Mouse (Mus musculus) liver, embryonic 14.5 days (tissue): ENCODE results near the gene Stx6. TPM values are rescaled to one million over a fixed set of nuclear protein-coding genes. Genes with fewer than 3 reads are reported as not detected.
A peak's percentile ranks its signal among the peaks of the same experiment; 100 is the strongest.
"Not testable (repeated sequence)": the region's sequence is repeated elsewhere in the genome, so short reads cannot be mapped to it uniquely, and the experiment has no call there.

Experiments used
- ATAC-seq: fragments of 200-750 bp; cut with Nextera tagmentation; 2 replicates; pipeline ENCODE4 v1.8.0; 2017; ENCODE audit warnings: moderate number of reproducible peaks, mild to moderate bottlenecking, moderate library complexity; ENCODE audit not compliant: insufficient read depth
- DNase-seq, 3 experiments: peaks; one replicate each; pipeline ENCODE4 v3.0.0-alpha.2; 2012 to 2013; ENCODE audit warnings: low read depth in 3 of 3, low spot score in 3 of 3
- H3K27ac ChIP-seq: fragments of 300-500 bp; sonication (generic); 2 replicates; pipeline ENCODE4 v1.5.1; 2014; ENCODE audit warnings: moderate library complexity, mild to moderate bottlenecking, control low read depth, inconsistent platforms
- H3K27me3 ChIP-seq: fragments of 300-500 bp; sonication (generic); 2 replicates; pipeline ENCODE4 v1.6.1; 2014; ENCODE audit warnings: mild to moderate bottlenecking, low read length, moderate library complexity; ENCODE audit not compliant: control insufficient read depth, insufficient read depth
- H3K36me3 ChIP-seq: fragments of 300-500 bp; sonication (generic); replicated peaks from 2 replicates; pipeline ENCODE4 v1.6.1; 2014; ENCODE audit warnings: low read depth; ENCODE audit not compliant: control insufficient read depth, insufficient read depth
- H3K4me1 ChIP-seq, 2 experiments: fragments of 200-500 bp in 1 of 2; fragments of 300-500 bp in 1 of 2; sonication (generic) in 1 of 2; replicated peaks; 2 replicates each; pipeline ENCODE4 v1.6.1; 2012 to 2014; ENCODE audit warnings: antibody characterized with exemption in 1 of 2, inconsistent platforms in 1 of 2, low read length in 1 of 2; ENCODE audit not compliant: control insufficient read depth in 2 of 2, insufficient read depth in 2 of 2
- H3K4me2 ChIP-seq: fragments of 300-500 bp; sonication (generic); 2 replicates; pipeline ENCODE4 v1.6.1; 2014; ENCODE audit warnings: low read depth, mild to moderate bottlenecking, control low read depth, moderate library complexity
- H3K4me3 ChIP-seq, 2 experiments: fragments of 200-500 bp in 1 of 2; fragments of 300-500 bp in 1 of 2; sonication (generic) in 1 of 2; 2 replicates each; pipeline ENCODE4 v1.5.1; 2012 to 2014; ENCODE audit warnings: low read depth in 2 of 2, low read length in 2 of 2, mild to moderate bottlenecking in 2 of 2, control low read depth in 1 of 2, inconsistent platforms in 1 of 2, moderate library complexity in 1 of 2; ENCODE audit not compliant: insufficient read depth in 1 of 2
- H3K9ac ChIP-seq: fragments of 300-500 bp; sonication (generic); replicated peaks from 2 replicates; pipeline ENCODE4 v1.6.1; 2014; ENCODE audit warnings: mild to moderate bottlenecking, control low read depth, moderate library complexity
- H3K9me3 ChIP-seq: fragments of 300-500 bp; sonication (generic); 2 replicates; pipeline ENCODE4 v1.6.1; 2016; ENCODE audit warnings: low read length, mixed read lengths; ENCODE audit not compliant: control insufficient read depth
- CTCF ChIP-seq: IDR thresholded peaks from 2 replicates; pipeline ENCODE4 v1.5.1; 2016; ENCODE audit warnings: antibody characterized with exemption, low read depth, control low read depth
- EP300 ChIP-seq: IDR thresholded peaks from 2 replicates; pipeline ENCODE4 v1.6.1; 2016; ENCODE audit warnings: antibody characterized with exemption, low read depth
- WGBS: fragments of 180-500 bp; shearing (Covaris S2); extraction: QIAGEN DNeasy Blood & Tissue Kit; methylation state at CpG from one replicate; pipeline ENCODE4 v1.1.7; 2014; ENCODE audit not compliant: insufficient replicate concordance; 5-methylcytosine and 5-hydroxymethylcytosine counted together
- polyA plus RNA-seq, 2 experiments: library from polyadenylated mRNA; depleted of rRNA in 1 of 2; stranded (reverse) in 1 of 2; unstranded in 1 of 2; fragments of >200 nt; fragmentation: Nextera tagmentation in 1 of 2; extraction: Ambion mirVana in 1 of 2; gene quantifications; 2 replicates each; pipeline versions ENCODE4 v1.2.1 to v1.2.3; 2012 to 2014

The Stx6 gene
- polyA plus RNA-seq, 2 experiments: 5.8 to 9.4 TPM

DNA sequence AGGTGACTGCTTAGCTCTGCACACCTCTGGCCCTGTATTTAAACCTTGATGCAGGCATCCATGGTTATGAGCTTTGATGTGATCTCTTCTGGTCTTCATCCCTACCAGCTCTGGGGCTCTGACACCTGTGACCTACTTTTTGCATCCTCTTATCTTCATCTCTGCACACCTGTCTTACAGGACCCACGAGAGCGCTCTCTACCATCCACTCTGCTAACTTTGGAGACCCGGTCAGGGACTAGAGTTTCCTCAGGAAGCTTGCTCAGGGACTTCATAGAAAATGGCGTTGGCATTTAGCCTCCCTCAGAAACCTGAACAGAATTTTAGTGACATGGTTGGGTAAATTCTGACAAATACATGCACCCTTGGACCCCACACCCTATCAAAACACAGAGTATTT, 4.6 kb upstream of the Stx6 start:
- H3K27ac ChIP-seq: no peak overlapping the region
- DNase-seq (no peak), ATAC-seq (no peak)
- 58% methylated on average over 4 of the region's 4 CpGs for WGBS
- TF ChIP-seq EP300 (no peak), CTCF (no peak)
- no peak overlapping the region for H3K9ac ChIP-seq
- H3K9me3 ChIP-seq: no peaks in the 10 kb centered on the region
- H3K4me3 ChIP-seq: no peak overlapping the region
- no peaks in the 10 kb centered on the region for H3K27me3 ChIP-seq
- H3K36me3 ChIP-seq: no peaks in the 10 kb centered on the region
- H3K4me2 ChIP-seq: no peak overlapping the region
- 0 out of 4 replicates have a peak, but pooled peaks cover 0 to 3% of the 10 kb centered on the region in 2 experiments for H3K4me1 ChIP-seq

DNA sequence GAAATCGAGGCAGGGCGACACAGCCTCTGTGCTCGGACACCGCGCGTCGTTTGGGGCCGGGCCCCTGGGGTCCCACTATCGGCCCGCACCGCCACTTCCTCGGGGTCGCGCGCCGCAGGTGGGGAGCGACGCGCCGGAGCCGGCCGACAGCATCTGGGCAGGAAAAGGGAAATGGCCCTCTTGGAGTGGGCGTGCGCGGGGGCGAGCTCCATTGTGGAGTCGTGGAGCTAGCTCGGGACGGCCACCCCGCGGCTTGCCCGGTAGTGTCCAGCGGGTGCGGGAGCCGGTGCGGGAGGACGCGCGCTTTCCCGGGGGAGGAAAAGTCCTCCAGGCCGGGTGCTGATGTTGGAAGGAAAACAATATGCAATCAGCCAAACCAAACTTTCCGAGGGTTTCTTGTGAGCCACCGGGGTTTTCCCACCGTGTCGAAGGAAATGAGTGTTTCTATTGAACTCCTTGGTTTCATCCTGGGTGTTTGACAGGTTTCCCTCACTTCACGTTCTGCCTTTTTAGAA, 512 bp downstream of the Stx6 start:
- H3K4me2 ChIP-seq: peak overlapping the region; percentile 98
- H3K9me3 ChIP-seq: no peaks in the 10 kb centered on the region
- 0 out of 2 replicates have a peak, but pooled peaks have one; percentile 7 for TF ChIP-seq CTCF
- no peak for TF ChIP-seq EP300
- no peak for DNase-seq
- peak overlapping the region; percentile 72 to 83 for H3K4me3 ChIP-seq
- H3K9ac ChIP-seq: peak overlapping the region; percentile 69
- H3K27ac ChIP-seq: no peak overlapping the region
- no peaks in the 10 kb centered on the region; the same call in 1 of the 2 replicates for H3K27me3 ChIP-seq
- ATAC-seq: peak; percentile 43
- WGBS: under 1% methylated on average over 45 of the region's 46 CpGs
- H3K36me3 ChIP-seq: no peaks in the 10 kb centered on the region
- H3K4me1 ChIP-seq: peaks cover 3 to 11% of the 10 kb centered on the region in 2 experiments; a peak in 3 of 4 replicates

DNA sequence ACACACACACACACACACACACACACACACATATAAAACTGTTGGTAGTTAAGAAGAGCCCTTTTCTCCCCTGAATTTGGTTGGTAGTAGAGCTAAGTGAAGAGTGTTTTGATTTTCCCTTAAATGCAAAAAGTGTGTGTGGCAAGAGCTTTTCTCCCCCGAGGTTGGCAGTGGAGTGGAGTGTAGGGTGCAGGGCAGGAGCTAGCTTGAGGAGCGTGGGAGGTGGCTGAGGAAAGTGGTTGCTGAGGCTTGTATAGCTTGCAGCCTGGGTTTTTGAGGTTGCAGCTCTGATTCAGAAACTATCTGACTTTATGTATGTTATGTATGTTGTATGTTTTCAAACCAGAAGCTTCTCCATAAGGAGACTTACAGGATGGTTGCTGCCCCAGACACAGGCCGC, 8.9 kb downstream of the Stx6 start:
- H3K4me2 ChIP-seq: no peak overlapping the region
- H3K27ac ChIP-seq: no peak overlapping the region
- no peak for ATAC-seq
- no peaks in the 10 kb centered on the region for H3K9me3 ChIP-seq
- H3K36me3 ChIP-seq: no peaks in the 10 kb centered on the region
- H3K4me3 ChIP-seq: no peak overlapping the region
- 69% methylated on average over 3 of the region's 3 CpGs for WGBS
- no peak for DNase-seq
- peaks cover 0 to 4% of the 10 kb centered on the region in 2 experiments; a peak in 2 of 4 replicates for H3K4me1 ChIP-seq
- no peak overlapping the region for H3K9ac ChIP-seq
- no peaks in the 10 kb centered on the region for H3K27me3 ChIP-seq
- TF ChIP-seq CTCF (no peak), EP300 (no peak)

DNA sequence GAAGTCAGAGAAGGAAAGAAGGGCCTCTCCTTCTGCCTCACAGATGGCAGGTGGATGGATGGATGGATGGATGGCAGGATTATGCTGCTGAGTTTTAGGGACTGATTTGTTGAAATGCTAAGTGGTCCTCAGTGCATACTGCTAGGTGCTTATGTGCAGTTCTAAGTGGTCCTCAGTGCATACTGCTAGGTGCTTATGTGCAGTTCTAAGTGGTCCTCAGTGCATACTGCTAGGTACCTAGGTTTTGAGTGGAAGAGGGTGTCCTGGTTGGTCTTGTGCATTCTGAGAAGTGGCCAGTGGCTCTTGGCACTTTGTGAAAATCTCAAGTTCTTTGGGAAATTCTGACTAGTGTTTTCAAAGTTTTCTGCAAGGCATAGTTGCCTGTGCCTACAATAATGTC, 11.4 kb downstream of the Stx6 start:
- no peak for TF ChIP-seq EP300
- TF ChIP-seq CTCF: no peak
- Histone ChIP-seq H3K4me2 (no peak overlapping the region), H3K36me3 (no peaks in the 10 kb centered on the region), H3K4me1 (no peaks in the 10 kb centered on the region; a peak in 1 of 4 replicates), H3K9ac (no peak overlapping the region), H3K9me3 (no peaks in the 10 kb centered on the region), H3K4me3 (no peak overlapping the region), H3K27ac (no peak overlapping the region), H3K27me3 (no peaks in the 10 kb centered on the region)
- no peak for DNase-seq
- ATAC-seq: no peak

DNA sequence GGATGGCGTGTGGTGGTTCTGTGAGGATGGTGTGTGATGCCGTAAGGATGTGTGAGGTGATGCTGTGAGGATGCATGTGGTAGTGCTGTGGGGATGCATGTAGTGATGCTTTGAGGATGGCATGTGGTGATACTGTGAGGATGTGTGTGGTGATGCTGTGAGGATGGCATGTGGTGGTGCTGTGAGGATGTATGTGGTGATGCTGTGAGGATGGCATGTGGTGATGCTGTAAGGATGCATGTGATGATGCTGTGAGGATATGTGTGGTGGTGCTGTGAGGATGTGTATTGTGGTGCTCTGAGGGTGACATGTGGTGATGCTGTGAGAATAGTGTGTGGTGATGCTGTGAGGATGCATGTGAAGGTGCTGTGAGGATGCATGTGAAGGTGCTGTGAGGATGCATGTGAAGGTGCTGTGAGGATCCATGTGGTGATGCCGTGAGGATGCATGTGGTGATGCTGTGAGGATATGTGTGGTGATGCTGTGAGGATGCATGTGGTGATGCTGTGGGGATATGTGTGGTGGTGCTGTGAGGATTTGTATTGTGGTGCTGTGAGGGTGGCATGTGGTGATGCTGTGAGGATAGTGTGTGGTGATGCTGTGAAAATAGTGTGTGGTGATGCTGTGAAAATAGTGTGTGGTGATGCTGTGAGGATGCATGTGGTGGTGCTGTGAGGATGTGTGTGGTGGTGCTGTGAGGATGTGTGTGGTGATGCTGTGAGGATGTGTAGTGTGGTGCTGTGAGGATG, 14.6 kb downstream of the Stx6 start:
- Histone ChIP-seq H3K9me3 (no peaks in the 10 kb centered on the region), H3K9ac (no peak overlapping the region), H3K27me3 (no peaks in the 10 kb centered on the region), H3K4me2 (no peak overlapping the region), H3K4me3 (no peak overlapping the region), H3K27ac (no peak overlapping the region), H3K36me3 (peaks cover 3% of the 10 kb centered on the region; the same call in 1 of the 2 replicates), H3K4me1 (no peaks in the 10 kb centered on the region; a peak in 1 of 4 replicates)
- no peak for ATAC-seq
- TF ChIP-seq EP300 (no peak), CTCF (no peak)
- 71% methylated on average over 3 of the region's 3 CpGs for WGBS
- DNase-seq: no peak

DNA sequence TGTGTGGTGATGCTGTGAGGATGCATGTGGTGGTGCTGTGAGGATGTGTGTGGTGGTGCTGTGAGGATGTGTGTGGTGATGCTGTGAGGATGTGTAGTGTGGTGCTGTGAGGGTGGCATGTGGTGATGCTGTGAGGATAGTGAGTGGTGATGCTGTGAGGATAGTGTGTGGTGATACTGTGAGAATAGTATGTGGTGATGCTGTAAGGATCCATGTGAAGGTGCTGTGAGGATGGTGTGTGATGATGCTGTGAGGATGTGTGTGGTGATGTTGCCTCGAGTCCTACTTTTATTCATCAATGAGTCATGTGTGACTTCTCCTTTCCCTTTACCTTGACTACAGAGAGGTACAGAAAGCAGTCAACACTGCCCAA, 15.1 kb downstream of the Stx6 start:
- not testable (repeated sequence) for H3K9me3 ChIP-seq, ATAC-seq, H3K4me2 ChIP-seq, H3K4me3 ChIP-seq, H3K27me3 ChIP-seq, DNase-seq, H3K36me3 ChIP-seq, H3K27ac ChIP-seq, H3K9ac ChIP-seq, H3K4me1 ChIP-seq
- WGBS: 50% methylated on average over 1 of the region's 1 CpGs
